Mouse (Mus musculus): ENCODE measurements around the gene Ier2.

GRCm38 (mm10) chr8:84668731-84669485 is 6.3 kb upstream of the Ier2 start:
- TF ChIP-seq POLR2A (IDR thresholded peaks at IDR 0.05; ENCODE audit: low read depth, low read length) (no peak), CTCF (IDR thresholded peaks at IDR 0.05; ENCODE audit: extremely low read depth, insufficient read depth, insufficient read length, insufficient replicate concordance) (no peak)

All from spleen, adult 2 months (tissue).